Mouse (Mus musculus): Measurements from ENCODE around the gene Lrp10. TPM values are rescaled to one million over a fixed set of nuclear protein-coding genes. Genes with fewer than 3 reads are reported as not detected.

The Lrp10 gene
- total RNA-seq (2023) = 138 TPM

DNA sequence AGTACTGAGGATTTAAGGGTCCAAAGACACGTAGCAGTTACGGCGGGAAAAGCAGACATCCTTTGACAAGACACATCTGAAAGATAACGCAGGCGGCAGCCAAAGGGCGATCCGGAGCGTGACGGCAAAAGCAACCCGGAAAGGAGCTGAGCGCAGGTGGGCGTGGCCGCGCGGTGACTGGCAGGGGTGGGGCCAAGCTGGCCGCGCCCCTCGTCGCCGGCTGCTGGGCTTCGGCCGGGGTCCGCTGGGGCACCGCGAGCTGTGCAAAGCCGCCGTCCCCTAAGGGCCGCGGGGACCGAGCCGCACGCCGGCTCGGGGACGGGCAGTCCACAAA, at the start of gene Lrp10:
Gene Lrp10 (plus strand): TSS at position 179 of the 334 bp plus-strand sequence.

DNA sequence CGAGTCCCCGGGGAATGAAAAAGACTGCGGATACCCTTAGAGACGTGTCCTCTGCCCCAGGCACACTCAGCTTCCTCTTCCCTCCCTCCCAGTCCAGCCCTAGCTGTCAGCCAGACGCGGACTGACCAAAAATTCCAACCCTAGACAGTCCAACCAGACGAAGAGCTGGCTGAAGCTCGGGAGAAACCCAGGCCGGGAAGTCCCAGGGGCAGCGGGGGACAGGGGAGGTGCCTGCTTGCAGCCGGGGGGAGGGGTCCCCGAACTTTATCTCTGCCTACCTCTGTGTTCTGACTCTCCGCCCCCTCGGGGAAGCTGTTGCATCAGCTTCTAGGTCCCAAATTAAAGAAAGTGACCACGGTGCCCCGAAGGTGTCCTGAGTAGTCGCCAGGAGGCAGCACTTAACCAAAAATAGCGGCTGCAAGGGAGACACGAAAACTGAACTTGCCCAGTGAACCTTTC, 46.3 kb upstream of the Lrp10 start, which contains the start of gene Slc7a7:
Gene Slc7a7 (minus strand): TSS at position 158 of the 459 bp plus-strand sequence.

DNA sequence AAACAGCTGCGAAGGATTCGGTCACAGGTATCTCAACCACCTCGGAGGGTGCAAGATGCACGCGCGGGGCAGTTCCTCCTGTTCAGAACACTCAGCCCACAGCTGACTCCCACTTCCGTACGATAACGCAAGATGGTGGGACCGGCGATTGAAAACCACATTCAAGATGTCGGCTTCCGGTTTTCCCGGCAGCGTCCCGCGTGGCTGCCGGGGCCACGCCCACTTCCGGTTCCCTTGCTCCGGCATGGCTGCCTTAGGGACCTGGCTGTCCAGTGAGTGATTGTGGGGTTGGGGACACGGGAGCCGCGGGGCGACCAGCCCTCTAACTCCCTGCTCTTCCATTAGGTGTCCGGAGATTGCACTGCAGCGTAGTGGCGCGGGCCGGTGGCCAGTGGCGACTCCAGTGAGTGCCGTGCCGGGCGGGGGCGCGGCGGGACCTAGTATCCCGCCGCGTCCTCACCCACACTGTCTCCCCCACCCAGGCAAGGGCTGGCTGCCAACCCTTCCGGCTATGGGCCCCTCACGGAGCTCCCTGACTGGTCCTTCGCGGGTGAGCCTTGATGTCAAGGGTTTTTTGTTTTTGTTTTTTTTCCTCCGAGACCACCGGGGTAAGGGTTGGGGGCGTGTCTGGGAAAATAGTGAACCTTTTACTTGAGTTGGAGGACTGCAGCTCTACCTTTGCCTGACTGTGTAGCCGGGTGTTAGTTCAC, 37.1 kb upstream of the Lrp10 start, which contains the start of gene Mrpl52:
Gene Mrpl52 (plus strand): TSS at position 221 of the 710 bp plus-strand sequence.

DNA sequence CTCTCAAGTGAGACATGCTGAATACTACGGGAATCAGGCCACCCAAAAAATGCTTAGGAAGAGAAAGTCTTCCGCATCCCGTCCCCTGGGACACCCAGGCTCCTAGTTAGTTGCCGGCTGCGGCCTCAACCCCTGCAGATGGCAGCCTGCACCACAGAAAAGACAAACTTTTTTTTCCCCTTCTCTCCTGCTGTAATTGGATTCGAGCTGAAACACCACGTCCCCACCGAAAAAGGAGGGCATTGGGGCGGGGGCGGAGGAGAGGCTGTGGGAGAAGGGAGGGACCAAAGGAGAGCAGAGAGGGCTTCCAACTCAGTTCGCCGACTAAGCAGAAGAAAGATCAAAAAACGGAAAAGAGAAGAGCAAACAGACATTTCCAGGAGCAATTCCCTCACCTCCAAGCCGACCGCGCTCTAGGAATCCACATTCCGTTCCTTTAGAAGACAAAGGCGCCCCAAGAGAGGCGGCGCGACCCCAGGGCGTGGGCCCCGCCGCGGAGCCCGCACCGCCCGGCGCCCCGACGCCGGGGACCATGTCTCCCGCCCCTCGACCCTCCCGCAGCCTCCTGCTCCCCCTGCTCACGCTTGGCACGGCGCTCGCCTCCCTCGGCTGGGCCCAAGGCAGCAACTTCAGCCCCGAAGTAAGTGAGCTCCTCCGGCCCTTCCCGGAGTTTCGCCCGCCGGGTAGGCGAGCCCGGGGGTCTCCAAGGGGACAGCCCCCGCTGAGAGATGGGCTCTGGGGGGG, 32.4 kb upstream of the Lrp10 start, which contains the start of gene Mmp14:
Gene Mmp14 (plus strand): TSS at position 279 of the 744 bp plus-strand sequence.

DNA sequence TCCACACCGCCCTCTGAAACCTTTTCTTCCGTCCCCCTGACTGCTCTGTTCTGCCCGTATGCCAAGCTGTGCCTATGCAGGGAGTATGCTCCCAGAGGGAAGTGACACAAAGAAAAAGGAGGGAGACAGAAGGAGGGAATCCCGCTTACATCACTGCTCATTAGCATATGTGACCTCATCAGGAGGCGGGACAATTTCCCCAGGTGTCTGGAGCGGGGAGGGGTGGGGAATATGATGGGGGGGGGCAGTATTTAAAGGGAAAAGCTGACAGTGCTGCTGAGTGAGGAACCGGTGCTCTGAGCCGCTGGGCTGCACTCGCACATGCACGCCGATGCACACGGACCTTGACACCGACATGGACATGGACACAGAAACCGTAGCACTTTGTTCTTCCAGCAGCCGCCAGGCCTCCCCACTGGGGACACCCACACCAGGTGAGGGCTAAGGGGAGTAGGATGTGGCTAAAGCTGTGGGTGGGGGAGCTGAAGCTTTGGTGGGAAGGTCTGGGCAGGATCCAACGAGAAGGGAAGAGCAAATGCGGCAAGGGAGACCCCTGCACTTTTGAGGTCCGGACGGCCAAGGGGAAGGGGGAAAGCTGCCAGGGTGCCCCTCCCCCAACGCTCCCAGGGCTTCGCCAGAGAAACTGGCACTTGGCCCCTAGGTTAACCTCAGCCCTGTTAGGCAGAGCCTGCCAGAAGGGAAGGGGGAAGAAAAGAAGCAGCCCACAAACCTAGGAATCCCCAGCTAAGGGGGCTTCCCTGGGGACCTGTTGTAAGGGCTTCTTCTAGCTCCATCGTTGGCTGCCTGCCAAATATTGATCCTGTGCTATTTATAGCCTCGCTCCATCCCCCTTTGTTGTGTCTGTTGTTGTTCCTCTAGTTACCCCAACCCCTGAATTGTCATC, 12.3 kb downstream of the Lrp10 start, which contains the start of gene Rem2:
Gene Rem2 (plus strand): TSS at position 160 of the 904 bp plus-strand sequence.

Other genes starting within 250 kb of the Lrp10 start
- gene Dad1, start 210.0 kb upstream of the Lrp10 start, total RNA-seq (2023) = 145 TPM
- gene Abhd4, start 209.9 kb upstream of the Lrp10 start, total RNA-seq (2023) = 5.3 TPM
- not detected for gene Olfr49, start 179.2 kb upstream of the Lrp10 start, total RNA-seq (2023)
- 69.1 TPM for gene Oxa1l, start 103.3 kb upstream of the Lrp10 start, total RNA-seq (2023)
- gene Slc7a7, start 46.4 kb upstream of the Lrp10 start, total RNA-seq (2023) = 3.4 TPM
- 76.1 TPM for gene Mrpl52, start 37.2 kb upstream of the Lrp10 start, total RNA-seq (2023)
- gene Mmp14, start 32.5 kb upstream of the Lrp10 start, total RNA-seq (2023) = 1.2 TPM
- gene Rem2, start 12.0 kb downstream of the Lrp10 start, total RNA-seq (2023) = 0.41 TPM
- gene Prmt5, start 53.4 kb downstream of the Lrp10 start, total RNA-seq (2023) = 29.1 TPM
- 18.8 TPM for gene Haus4, start 90.5 kb downstream of the Lrp10 start, total RNA-seq (2023)
- not detected for gene Ajuba, start 113.4 kb downstream of the Lrp10 start, total RNA-seq (2023)
- gene 4931414P19Rik, start 141.9 kb downstream of the Lrp10 start, total RNA-seq (2023) = 3.2 TPM
- gene Psmb5, start 153.9 kb downstream of the Lrp10 start, total RNA-seq (2023) = 42.9 TPM
- not detected for gene Psmb11, start 157.3 kb downstream of the Lrp10 start, total RNA-seq (2023)
- gene Gm17606, start 176.8 kb downstream of the Lrp10 start, total RNA-seq (2023) = not detected
- 13.5 TPM for gene Cdh24, start 177.2 kb downstream of the Lrp10 start, total RNA-seq (2023)
- 34.4 TPM for gene 1700123O20Rik, start 222.1 kb downstream of the Lrp10 start, total RNA-seq (2023)
- gene Acin1, start 222.8 kb downstream of the Lrp10 start, total RNA-seq (2023) = 601 TPM
- gene Gm29776, start 234.7 kb downstream of the Lrp10 start, total RNA-seq (2023) = not detected
- gene Cebpe, start 248.0 kb downstream of the Lrp10 start, total RNA-seq (2023) = not detected